Mouse (Mus musculus) kidney, adult 2 months (tissue): ENCODE measurements around the gene Selp. TPM values are rescaled to one million over a fixed set of nuclear protein-coding genes. Genes with fewer than 3 reads are reported as not detected.

Experiments
- DNase-seq: peaks from one replicate; pipeline ENCODE4 v3.0.0; 2021
- H3K27ac ChIP-seq: fragments of 200-500 bp; 2 replicates; pipeline ENCODE4 v1.5.1; 2012; ENCODE audit warnings: low read depth, low read length, control low read depth, inconsistent platforms; ENCODE audit not compliant: insufficient read depth
- H3K27me3 ChIP-seq: fragments of 200-500 bp; replicated peaks from 2 replicates; pipeline ENCODE4 v1.6.1; 2012; ENCODE audit warnings: mild to moderate bottlenecking, moderate library complexity, low read length, inconsistent platforms; ENCODE audit not compliant: control insufficient read depth, insufficient read depth
- H3K36me3 ChIP-seq: fragments of 200-500 bp; 2 replicates; pipeline ENCODE4 v1.6.1; 2012; ENCODE audit warnings: mild to moderate bottlenecking, moderate library complexity, low read length, inconsistent platforms; ENCODE audit not compliant: control insufficient read depth, insufficient read depth
- H3K4me1 ChIP-seq: fragments of 200-500 bp; 2 replicates; pipeline ENCODE4 v1.6.1; 2011; ENCODE audit warnings: low read length; ENCODE audit not compliant: control insufficient read depth, insufficient read depth
- H3K4me3 ChIP-seq: fragments of 200-500 bp; 2 replicates; pipeline ENCODE4 v1.5.1; 2011; ENCODE audit warnings: mild to moderate bottlenecking, low read depth, low read length, control low read depth; ENCODE audit not compliant: insufficient read depth
- CTCF ChIP-seq: fragments of 200-500 bp; conservative IDR thresholded peaks from 2 replicates; pipeline ENCODE4 v1.5.1; 2011; ENCODE audit warnings: low read depth, mild to moderate bottlenecking, control low read depth, low read length, moderate library complexity, mixed read lengths; ENCODE audit not compliant: insufficient read depth, insufficient read length
- POLR2A ChIP-seq: fragments of 200-500 bp; IDR thresholded peaks from one replicate; pipeline ENCODE4 v1.6.1; 2011; ENCODE audit warnings: low read depth, low read length, control low read depth
- WGBS: fragments of 180-500 bp; shearing (Covaris S2); methylation state at CpG from one replicate; pipeline ENCODE4 v1.1.7; 2018; 5-methylcytosine and 5-hydroxymethylcytosine counted together
- polyA plus RNA-seq: library from polyadenylated mRNA; depleted of rRNA; stranded (reverse); fragments of >200 nt; gene quantifications from 2 replicates; pipeline ENCODE4 v1.2.3, GENCODE M21; 2012

Gene Selp
- polyA plus RNA-seq, 1 experiment, result 0.38 TPM

DNA sequence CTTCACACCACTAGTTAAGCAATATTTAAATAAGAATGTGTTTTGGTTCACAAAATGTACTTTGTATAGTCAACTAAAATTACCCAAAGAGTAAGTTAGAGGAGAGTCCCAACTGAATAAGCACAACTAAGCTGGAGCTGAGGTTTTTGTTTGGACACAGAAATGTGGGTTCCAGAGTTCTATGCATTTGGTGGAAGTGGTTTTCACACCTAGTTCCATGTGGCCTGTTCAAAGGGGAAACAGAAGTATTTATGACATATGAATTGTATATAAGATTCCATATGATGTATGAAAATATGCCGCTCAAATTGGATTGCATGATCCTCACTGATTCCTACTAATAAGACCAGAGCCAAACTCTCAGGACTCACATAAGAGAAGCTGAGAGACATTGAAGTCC lies 39.6 kb upstream of the Selp start:
- no peak for DNase-seq
- Histone ChIP-seq H3K27ac (no peak overlapping the region), H3K36me3 (no peaks in the 10 kb centered on the region), H3K4me3 (no peak overlapping the region), H3K4me1 (no peaks in the 10 kb centered on the region), H3K27me3 (no peaks in the 10 kb centered on the region)
- no peak for TF ChIP-seq CTCF
- no peak for TF ChIP-seq POLR2A
- WGBS, result 94% methylated on average over 1 of the region's 1 CpGs

DNA sequence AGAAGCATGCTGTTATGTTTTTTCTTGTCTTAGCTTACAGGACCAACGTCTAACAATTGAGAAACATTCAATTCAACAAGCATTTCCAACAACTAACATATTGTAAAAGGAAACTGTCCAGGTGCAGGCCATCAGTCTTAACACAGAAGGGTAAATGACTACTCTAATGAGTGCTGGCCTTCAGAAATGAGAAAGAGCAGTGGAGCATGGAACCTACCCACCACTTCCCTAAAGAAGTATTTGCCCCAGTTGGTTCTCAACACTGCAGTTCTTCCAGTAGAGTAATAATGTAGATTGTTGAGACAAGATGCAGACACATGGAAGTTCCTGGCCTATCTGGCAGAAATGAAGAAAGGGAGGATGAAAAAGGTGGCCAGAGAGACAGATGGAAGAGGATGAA lies 38.6 kb upstream of the Selp start:
- no peak for TF ChIP-seq CTCF
- no peak for TF ChIP-seq POLR2A

GRCm38 (mm10) chr1:164077031-164077430 lies 38.0 kb upstream of the Selp start:
- Histone ChIP-seq H3K27ac (no peak overlapping the region), H3K4me1 (no peaks in the 10 kb centered on the region), H3K4me3 (no peak overlapping the region), H3K27me3 (no peaks in the 10 kb centered on the region), H3K36me3 (no peaks in the 10 kb centered on the region)
- 84% methylated on average over 3 of the region's 3 CpGs for WGBS
- TF ChIP-seq CTCF (no peak), POLR2A (no peak)
- DNase-seq, result no peak

More for the DNA sequence above, 38.6 kb upstream of the Selp start:
- DNase-seq, result no peak
- no peaks in the 10 kb centered on the region for H3K36me3 ChIP-seq
- H3K4me1 ChIP-seq, result no peaks in the 10 kb centered on the region
- H3K4me3 ChIP-seq, result no peak overlapping the region
- WGBS, result 23% methylated on average over 1 of the region's 1 CpGs
- no peaks in the 10 kb centered on the region for H3K27me3 ChIP-seq
- no peak overlapping the region for H3K27ac ChIP-seq

DNA sequence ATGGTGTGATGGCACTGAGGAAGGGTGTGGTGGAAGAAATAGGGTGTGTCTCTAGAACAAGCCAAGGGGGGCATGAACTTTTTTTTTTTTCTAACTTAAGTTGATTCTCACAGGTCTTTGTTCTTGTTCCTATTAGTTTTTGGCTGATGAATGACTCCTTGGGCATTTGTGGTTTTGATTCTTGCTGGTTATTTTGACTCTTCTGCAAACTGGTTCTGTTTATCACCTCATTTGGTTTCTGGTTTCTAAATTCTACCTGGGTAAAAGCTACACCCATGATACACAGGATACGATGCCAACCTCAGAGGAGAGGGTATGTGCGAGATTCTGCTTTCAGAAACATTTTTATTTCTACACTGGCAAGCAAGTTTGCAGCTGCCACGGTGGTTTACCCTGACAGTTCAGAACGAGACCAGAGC lies 36.7 kb upstream of the Selp start:
- H3K27ac ChIP-seq, result no peak overlapping the region
- H3K27me3 ChIP-seq, result no peaks in the 10 kb centered on the region
- no peak for DNase-seq
- TF ChIP-seq CTCF (no peak), POLR2A (no peak)
- no peaks in the 10 kb centered on the region for H3K36me3 ChIP-seq
- H3K4me1 ChIP-seq, result no peaks in the 10 kb centered on the region
- 83% methylated on average over 4 of the region's 4 CpGs for WGBS
- H3K4me3 ChIP-seq, result no peak overlapping the region

DNA sequence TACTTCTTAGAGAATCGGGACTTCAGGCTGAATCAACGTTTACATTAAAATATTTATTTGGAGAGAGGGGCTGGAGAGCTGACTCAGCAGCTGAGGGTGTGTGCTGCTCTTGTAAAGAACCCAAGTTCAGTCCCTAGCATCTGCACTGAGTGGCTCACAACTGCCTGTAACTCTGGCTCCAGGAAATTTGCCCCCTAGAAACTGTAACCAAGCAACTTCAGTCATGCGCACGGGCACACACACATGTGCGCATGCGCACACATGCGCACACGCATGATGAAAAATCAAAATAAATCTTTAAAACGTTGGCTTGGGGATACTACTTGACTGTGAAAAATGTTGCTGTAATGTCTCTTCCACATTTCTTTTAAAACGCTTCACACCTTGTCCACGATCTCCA lies 36.0 kb upstream of the Selp start:
- no peak for DNase-seq
- H3K27me3 ChIP-seq, result no peaks in the 10 kb centered on the region
- WGBS, result 81% methylated on average over 11 of the region's 11 CpGs

GRCm38 (mm10) chr1:164083046-164083445 lies 32.0 kb upstream of the Selp start:
- TF ChIP-seq CTCF (no peak), POLR2A (no peak)
- no peak for DNase-seq
- Histone ChIP-seq H3K4me1 (no peaks in the 10 kb centered on the region), H3K4me3 (no peak overlapping the region), H3K27ac (no peak overlapping the region), H3K27me3 (no peaks in the 10 kb centered on the region), H3K36me3 (no peaks in the 10 kb centered on the region)
- WGBS, result 88% methylated on average over 4 of the region's 4 CpGs

More for the DNA sequence above, 36.0 kb upstream of the Selp start:
- no peaks in the 10 kb centered on the region for H3K36me3 ChIP-seq
- H3K27ac ChIP-seq, result no peak overlapping the region
- H3K4me1 ChIP-seq, result no peaks in the 10 kb centered on the region
- no peak overlapping the region for H3K4me3 ChIP-seq
- TF ChIP-seq POLR2A, result no peak
- TF ChIP-seq CTCF, result no peak

GRCm38 (mm10) chr1:164086797-164087196 lies 28.3 kb upstream of the Selp start:
- no peaks in the 10 kb centered on the region for H3K36me3 ChIP-seq
- H3K4me3 ChIP-seq, result no peak overlapping the region
- 85% methylated on average over 3 of the region's 3 CpGs for WGBS
- TF ChIP-seq CTCF (no peak), POLR2A (no peak)
- no peak overlapping the region for H3K27ac ChIP-seq
- H3K27me3 ChIP-seq, result no peaks in the 10 kb centered on the region
- no peaks in the 10 kb centered on the region for H3K4me1 ChIP-seq
- no peak for DNase-seq

DNA sequence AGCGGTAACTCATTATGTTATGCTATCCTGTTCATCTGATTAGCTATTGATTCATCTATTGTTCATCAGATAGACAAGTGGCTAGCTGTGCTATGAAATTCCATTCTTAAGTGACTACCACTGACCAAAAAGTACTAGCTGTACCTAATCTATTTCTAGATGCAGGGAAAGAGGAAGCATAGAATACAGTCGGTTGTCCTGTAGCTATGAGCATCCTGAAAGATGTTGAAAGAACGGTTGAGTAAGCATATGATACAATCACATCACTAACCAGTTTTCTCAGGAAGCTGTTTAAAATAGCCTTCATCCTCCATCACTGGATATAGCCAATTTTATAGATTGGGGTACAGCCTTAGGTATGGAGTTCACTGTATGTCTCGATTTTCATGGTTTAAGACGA lies 27.2 kb upstream of the Selp start:
- WGBS, result 87% methylated on average over 5 of the region's 5 CpGs
- Histone ChIP-seq H3K4me3 (no peak overlapping the region), H3K27ac (no peak overlapping the region), H3K36me3 (no peaks in the 10 kb centered on the region), H3K4me1 (no peaks in the 10 kb centered on the region), H3K27me3 (no peaks in the 10 kb centered on the region)
- no peak for DNase-seq
- TF ChIP-seq CTCF, result no peak
- no peak for TF ChIP-seq POLR2A
